25 mouse cellular contexts compared by ENCODE assay signal in the genomic region with DNA sequence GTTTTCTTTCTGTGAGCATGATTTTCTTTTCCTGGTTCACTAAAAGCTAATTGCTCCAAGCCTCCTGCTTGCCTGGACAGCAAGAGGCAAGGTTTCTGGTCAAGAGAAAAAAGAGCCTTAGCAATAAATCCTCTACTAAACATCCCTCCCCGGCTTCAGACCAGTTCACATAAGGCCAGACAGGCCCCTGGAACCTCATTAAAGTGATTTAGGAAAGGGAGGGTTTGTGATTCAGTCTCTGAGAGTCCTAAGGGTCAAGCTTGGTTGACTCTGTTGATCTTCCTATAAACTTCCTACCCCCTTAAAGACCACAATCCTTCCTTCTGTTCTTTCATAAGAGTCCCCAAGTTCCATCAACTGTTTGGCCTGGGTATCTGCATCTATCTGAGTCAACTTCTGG. TPM values are rescaled to one million over a fixed set of nuclear protein-coding genes. Genes with fewer than 3 reads are reported as not detected.
"Had no signal": no experiment of that assay in that cellular context is flagged by ENCODE, and none has a peak within 500 bp of the region (broad histone marks: within the 10 kb centered on the region; RNA-seq: fewer than 3 reads in every experiment).

No protein-coding gene starts in this region.

- H3K36me3 ChIP-seq: heart, embryonic 15.5 days; hindbrain, embryonic 13.5 days; hindbrain, embryonic 15.5 days; limb, embryonic 13.5 days; limb, embryonic 15.5 days; liver, embryonic 12.5 days had no signal

- H3K4me3 ChIP-seq: heart, adult 2 months; heart, embryonic 13.5 days; heart, embryonic 15.5 days; hindbrain, embryonic 13.5 days; hindbrain, embryonic 15.5 days; limb, embryonic 13.5 days; limb, embryonic 15.5 days; liver, embryonic 12.5 days had no signal

- DNase-seq: forebrain, postnatal 0 days; gastrocnemius, postnatal 14 days; gastrocnemius, postnatal 36 days; heart, adult 11 months; heart, adult 2 months; heart, postnatal 14 days; heart, postnatal 36 days; layer of hippocampus, adult 9-11 months; layer of hippocampus, postnatal 36 days; left cerebral cortex, postnatal 4 days; lung, adult 18-20 months had no signal

- H3K9me3 ChIP-seq: heart, embryonic 15.5 days; hindbrain, embryonic 13.5 days; limb, embryonic 13.5 days; limb, embryonic 15.5 days; liver, embryonic 12.5 days had no signal

- H3K9ac ChIP-seq: forebrain, postnatal 0 days; heart, embryonic 13.5 days; heart, embryonic 15.5 days; hindbrain, embryonic 13.5 days; hindbrain, embryonic 15.5 days; limb, embryonic 13.5 days; limb, embryonic 15.5 days; liver, embryonic 12.5 days; liver, embryonic 14.5 days had no signal

- H3K27me3 ChIP-seq: heart, embryonic 13.5 days; heart, embryonic 15.5 days; hindbrain, embryonic 13.5 days; hindbrain, embryonic 15.5 days; limb, embryonic 13.5 days; limb, embryonic 15.5 days; liver, embryonic 12.5 days had no signal

- H3K4me1 ChIP-seq: heart, embryonic 13.5 days; heart, embryonic 15.5 days; hindbrain, embryonic 13.5 days; hindbrain, embryonic 15.5 days; limb, embryonic 13.5 days; limb, embryonic 15.5 days; liver, embryonic 12.5 days had no signal

- H3K4me2 ChIP-seq: heart, embryonic 11.5 days; heart, embryonic 13.5 days; heart, embryonic 15.5 days; hindbrain, embryonic 13.5 days; hindbrain, embryonic 15.5 days; limb, embryonic 13.5 days; limb, embryonic 15.5 days; liver, embryonic 12.5 days had no signal

- ATAC-seq: forebrain, postnatal 0 days; hindbrain, postnatal 0 days; intestine, embryonic 16.5 days; liver, embryonic 12.5 days had no signal

- H3K27ac ChIP-seq: heart, adult 2 months; heart, embryonic 13.5 days; heart, embryonic 15.5 days; hindbrain, embryonic 13.5 days; hindbrain, embryonic 15.5 days; hindbrain, postnatal 0 days; limb, embryonic 13.5 days; limb, embryonic 15.5 days; liver, embryonic 12.5 days; liver, embryonic 14.5 days had no signal

RNA-seq across cellular contexts. Expression of gene Myoz2, which starts 37.8 kb away (rescaled TPM):
- polyA plus RNA-seq: forebrain, postnatal 0 days; hindbrain, postnatal 0 days; intestine, embryonic 14.5 days; large intestine, adult 2 months; liver, adult 2 months; liver, embryonic 14.5 days had no signal
